Comparison of ENCODE assay signal across 27 mouse cellular contexts in the genomic region with DNA sequence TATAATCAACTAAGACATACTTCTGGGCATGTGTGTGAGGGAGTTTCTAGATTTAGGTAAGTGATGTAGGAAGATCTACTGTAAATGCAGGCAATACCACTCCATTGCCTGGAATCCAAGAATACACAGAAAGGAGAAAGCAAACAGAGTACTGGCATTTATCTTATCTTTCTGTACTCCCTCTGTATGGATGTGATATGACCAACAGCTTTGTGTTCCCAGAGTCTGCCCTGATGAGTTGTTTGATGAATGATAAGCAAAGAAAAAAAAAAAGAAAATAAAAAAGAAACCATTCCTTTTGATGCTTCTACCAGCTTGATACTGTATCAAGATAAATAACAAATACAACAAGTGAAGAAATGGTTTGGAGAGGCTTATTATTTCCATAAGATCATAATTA.
"Had no signal": no experiment of that assay in that cellular context is flagged by ENCODE, and none has a peak within 500 bp of the region (broad histone marks: within the 10 kb centered on the region; RNA-seq: fewer than 3 reads in every experiment).

No protein-coding gene starts in this region.

- ATAC-seq: forebrain, embryonic 13.5 days; forebrain, embryonic 14.5 days; forebrain, embryonic 15.5 days; forebrain, embryonic 16.5 days; forebrain, postnatal 0 days had no signal

- H3K9ac ChIP-seq: embryonic facial prominence, embryonic 12.5 days; embryonic facial prominence, embryonic 13.5 days; embryonic facial prominence, embryonic 15.5 days; forebrain, embryonic 12.5 days; forebrain, embryonic 13.5 days; forebrain, embryonic 15.5 days; forebrain, postnatal 0 days had no signal

- H3K27me3 ChIP-seq: embryonic facial prominence, embryonic 12.5 days; embryonic facial prominence, embryonic 13.5 days; embryonic facial prominence, embryonic 15.5 days; forebrain, embryonic 12.5 days; forebrain, embryonic 13.5 days; forebrain, embryonic 15.5 days had no signal

- H3K4me1 ChIP-seq: embryonic facial prominence, embryonic 10.5 days; embryonic facial prominence, embryonic 12.5 days; embryonic facial prominence, embryonic 13.5 days; embryonic facial prominence, embryonic 15.5 days; forebrain, embryonic 10.5 days; forebrain, embryonic 12.5 days; forebrain, embryonic 13.5 days; forebrain, embryonic 15.5 days had no signal

- DNase-seq: cerebellum, adult 9-10 months; cerebellum, adult 9-11 months; cerebellum, postnatal 10 days; cerebellum, postnatal 14 days; cerebellum, postnatal 25 days; cerebellum, postnatal 36 days; embryo, embryonic 11 days; forebrain, postnatal 0 days; gastrocnemius, adult 2 months; gastrocnemius, postnatal 10 days; gastrocnemius, postnatal 14 days; gastrocnemius, postnatal 25 days; gastrocnemius, postnatal 36 days; heart, adult 11 months; heart, adult 18-20 months; heart, adult 2 months had no signal

- H3K27ac ChIP-seq: embryonic facial prominence, embryonic 10.5 days; embryonic facial prominence, embryonic 12.5 days; embryonic facial prominence, embryonic 13.5 days; embryonic facial prominence, embryonic 15.5 days; forebrain, embryonic 10.5 days; forebrain, embryonic 12.5 days; forebrain, embryonic 13.5 days; forebrain, embryonic 15.5 days; gastrocnemius, adult 2 months; heart, adult 2 months had no signal

- H3K36me3 ChIP-seq: embryonic facial prominence, embryonic 10.5 days; embryonic facial prominence, embryonic 12.5 days; embryonic facial prominence, embryonic 13.5 days; embryonic facial prominence, embryonic 15.5 days; forebrain, embryonic 10.5 days; forebrain, embryonic 12.5 days; forebrain, embryonic 15.5 days had no signal

- H3K4me2 ChIP-seq: embryonic facial prominence, embryonic 12.5 days; embryonic facial prominence, embryonic 13.5 days; embryonic facial prominence, embryonic 15.5 days; forebrain, embryonic 12.5 days; forebrain, embryonic 13.5 days; forebrain, embryonic 15.5 days had no signal

- H3K4me3 ChIP-seq: embryonic facial prominence, embryonic 10.5 days; embryonic facial prominence, embryonic 12.5 days; embryonic facial prominence, embryonic 13.5 days; embryonic facial prominence, embryonic 15.5 days; erythroblast, embryonic 14.5 days; forebrain, embryonic 10.5 days; forebrain, embryonic 12.5 days; forebrain, embryonic 13.5 days; forebrain, embryonic 15.5 days; gastrocnemius, adult 2 months; heart, adult 2 months had no signal

- H3K9me3 ChIP-seq: embryonic facial prominence, embryonic 10.5 days; embryonic facial prominence, embryonic 12.5 days; embryonic facial prominence, embryonic 13.5 days; embryonic facial prominence, embryonic 15.5 days; forebrain, embryonic 10.5 days; forebrain, embryonic 12.5 days; forebrain, embryonic 13.5 days; forebrain, embryonic 15.5 days had no signal
